Mouse (Mus musculus): ENCODE measurements around the gene Nfe2l2.

The Nfe2l2 gene

GRCm38 (mm10) chr2:75704234-75705161, at the start of gene Nfe2l2:
TSS of gene Nfe2l2 (minus strand) at chr2:75704641.
- DNase-seq (ENCODE audit: low spot score), result peak; percentile 99

GRCm38 (mm10) chr2:75752306-75753175, 48.1 kb upstream of the Nfe2l2 start:
- no peak for DNase-seq (ENCODE audit: low spot score)

- no peak for DNase-seq (ENCODE audit: low spot score)
These were observed 47.5 kb upstream of the Nfe2l2 start for GRCm38 (mm10) chr2:75751896-75752295.

- no peak for DNase-seq (ENCODE audit: low spot score)
These were observed 46.4 kb upstream of the Nfe2l2 start for GRCm38 (mm10) chr2:75750869-75751268.

GRCm38 (mm10) chr2:75750043-75750718, 45.7 kb upstream of the Nfe2l2 start:
- no peak for DNase-seq (ENCODE audit: low spot score)

- DNase-seq (ENCODE audit: low spot score), result no peak
These were observed 44.4 kb upstream of the Nfe2l2 start for GRCm38 (mm10) chr2:75748841-75749240.

GRCm38 (mm10) chr2:75737006-75737503, 32.6 kb upstream of the Nfe2l2 start:
- DNase-seq (ENCODE audit: low spot score), result no peak

- DNase-seq (ENCODE audit: low spot score), result no peak
These were observed 29.9 kb upstream of the Nfe2l2 start for GRCm38 (mm10) chr2:75734196-75734865.

- no peak for DNase-seq (ENCODE audit: low spot score)
These were observed 28.7 kb upstream of the Nfe2l2 start for GRCm38 (mm10) chr2:75733177-75733576.

GRCm38 (mm10) chr2:75731929-75732328, 27.5 kb upstream of the Nfe2l2 start:
- DNase-seq (ENCODE audit: low spot score), result no peak

- no peak for DNase-seq (ENCODE audit: low spot score)
These were observed 26.8 kb upstream of the Nfe2l2 start for GRCm38 (mm10) chr2:75731233-75731651.

GRCm38 (mm10) chr2:75730052-75730451, 25.6 kb upstream of the Nfe2l2 start:
- no peak for DNase-seq (ENCODE audit: low spot score)

- DNase-seq (ENCODE audit: low spot score), result no peak
These were observed 20.5 kb upstream of the Nfe2l2 start for GRCm38 (mm10) chr2:75724863-75725445.

GRCm38 (mm10) chr2:75723481-75723880, 19.0 kb upstream of the Nfe2l2 start:
- DNase-seq (ENCODE audit: low spot score), result no peak

GRCm38 (mm10) chr2:75722893-75723292, 18.5 kb upstream of the Nfe2l2 start:
- no peak for DNase-seq (ENCODE audit: low spot score)

- DNase-seq (ENCODE audit: low spot score), result no peak
These were observed 16.0 kb upstream of the Nfe2l2 start for GRCm38 (mm10) chr2:75720236-75721027.

GRCm38 (mm10) chr2:75719331-75719869, 15.0 kb upstream of the Nfe2l2 start:
- DNase-seq (ENCODE audit: low spot score), result peak; percentile 26

- DNase-seq (ENCODE audit: low spot score), result no peak
These were observed 11.9 kb upstream of the Nfe2l2 start for GRCm38 (mm10) chr2:75716046-75717016.

- no peak for DNase-seq (ENCODE audit: low spot score)
These were observed 10.3 kb upstream of the Nfe2l2 start for GRCm38 (mm10) chr2:75714766-75715165.
